Mouse (Mus musculus): ENCODE data around the gene Sco2. TPM values are rescaled to one million over a fixed set of nuclear protein-coding genes. Genes with fewer than 3 reads are reported as not detected.

The Sco2 gene
- total and polyA plus RNA-seq, 3 experiments: 34.6 to 58.9 TPM; not detected in 1

- Histone ChIP-seq H3K9ac (ENCODE audit: control insufficient read depth, low read depth, low read length, poor library complexity, severe bottlenecking) (peak overlapping the region; percentile 90), H3K79me2 (ENCODE audit: control insufficient read depth, insufficient read depth, low read length, poor library complexity) (peaks cover 20% of the 10 kb centered on the region), H3K27ac (ENCODE audit: control insufficient read depth, low read depth, low read length) (no peak overlapping the region), H3K9me3 (replicated peaks; ENCODE audit: insufficient read depth, low read length) (no peaks in the 10 kb centered on the region), H3K4me1 (ENCODE audit: control insufficient read depth in 1 of 2, insufficient read depth in 2 of 2, low read length in 2 of 2) (peaks cover 0 to 8% of the 10 kb centered on the region in 2 experiments; a peak in 1 of 4 replicates), H3K27me3 (ENCODE audit: control insufficient read depth in 1 of 2, insufficient read depth in 2 of 2, low read length in 2 of 2) (no peaks in the 10 kb centered on the region), H3K36me3 (ENCODE audit: control insufficient read depth in 1 of 2, insufficient read depth in 2 of 2, low read length in 2 of 2) (peaks cover 5% of the 10 kb centered on the region in 2 experiments; a peak in 3 of 4 replicates), H3K4me3 (ENCODE audit: control insufficient read depth in 1 of 2, insufficient read depth in 1 of 2, low read depth in 2 of 2, low read length in 2 of 2) (peak overlapping the region; percentile 63 to 76)
- no peak for TF ChIP-seq ZC3H11A (IDR thresholded peaks at IDR 0.05; ENCODE audit: low read depth, low read length)
- no peak for TF ChIP-seq HCFC1 (IDR thresholded peaks at IDR 0.05; ENCODE audit: low read depth, low read length)
- no peak for TF ChIP-seq MEF2A (IDR thresholded peaks at IDR 0.05; ENCODE audit: extremely low read depth, insufficient replicate concordance, low read depth, low read length, poor library complexity, severe bottlenecking)
- TF ChIP-seq ELF1 (IDR thresholded peaks at IDR 0.05; ENCODE audit: low read depth, low read length): no peak
- TF ChIP-seq MAFK (IDR thresholded peaks at IDR 0.05; ENCODE audit: borderline replicate concordance, low read depth, low read length): no peak
- no peak for TF ChIP-seq POLR2AphosphoS5 (IDR thresholded peaks at IDR 0.05; ENCODE audit: borderline replicate concordance, low read depth, low read length)
- TF ChIP-seq MXI1 (IDR thresholded peaks at IDR 0.05; ENCODE audit: low read depth, low read length): no peak
- TF ChIP-seq ZNF384 (IDR thresholded peaks at IDR 0.05; ENCODE audit: low read depth, low read length): no peak
- TF ChIP-seq ETS1 (IDR thresholded peaks at IDR 0.05; ENCODE audit: low read depth, low read length): no peak
- TF ChIP-seq RCOR1 (IDR thresholded peaks at IDR 0.05; ENCODE audit: low read depth, low read length): no peak
- no peak for TF ChIP-seq CTCF (IDR thresholded peaks at IDR 0.05 in 2 of 3, conservative IDR thresholded peaks at IDR 0.05 in 1 of 3; ENCODE audit: control insufficient read depth in 1 of 3, insufficient read depth in 1 of 3, low read depth in 2 of 3, low read length in 3 of 3, poor library complexity in 1 of 3, severe bottlenecking in 1 of 3)
- TF ChIP-seq TBP (IDR thresholded peaks at IDR 0.05; ENCODE audit: low read depth, low read length): no peak
- no peak for DNase-seq (ENCODE audit: low read depth, low spot score)
Measured at GRCm38 (mm10) chr15:89374340-89374739, 694 bp upstream of the Sco2 start.

- H3K36me3 ChIP-seq (ENCODE audit: control insufficient read depth in 1 of 2, insufficient read depth in 2 of 2, low read length in 2 of 2): peaks cover 3 to 5% of the 10 kb centered on the region in 2 experiments; a peak in 3 of 4 replicates
- H3K4me3 ChIP-seq (ENCODE audit: control insufficient read depth in 1 of 2, insufficient read depth in 1 of 2, low read depth in 2 of 2, low read length in 2 of 2): peak overlapping the region; percentile 63 to 76
- peaks cover 20% of the 10 kb centered on the region for H3K79me2 ChIP-seq (ENCODE audit: control insufficient read depth, insufficient read depth, low read length, poor library complexity)
- H3K9me3 ChIP-seq (replicated peaks; ENCODE audit: insufficient read depth, low read length): no peaks in the 10 kb centered on the region
- DNase-seq (ENCODE audit: low read depth, low spot score): peak; percentile 93
- H3K27me3 ChIP-seq (ENCODE audit: control insufficient read depth in 1 of 2, insufficient read depth in 2 of 2, low read length in 2 of 2): no peaks in the 10 kb centered on the region
- peak overlapping the region; percentile 80 for H3K27ac ChIP-seq (ENCODE audit: control insufficient read depth, low read depth, low read length)
- peak overlapping the region; percentile 90 for H3K9ac ChIP-seq (ENCODE audit: control insufficient read depth, low read depth, low read length, poor library complexity, severe bottlenecking)
- H3K4me1 ChIP-seq (ENCODE audit: control insufficient read depth in 1 of 2, insufficient read depth in 2 of 2, low read length in 2 of 2): 0 out of 4 replicates have a peak, but pooled peaks cover 0 to 3% of the 10 kb centered on the region in 2 experiments
- TF ChIP-seq SMC3 (IDR thresholded peaks at IDR 0.05; ENCODE audit: low read depth, low read length) (peak; percentile 32), POLR2AphosphoS2 (IDR thresholded peaks at IDR 0.05; ENCODE audit: low read length) (peak; percentile 83), MAX (IDR thresholded peaks at IDR 0.05; ENCODE audit: low read length) (no peak), USF2 (IDR thresholded peaks at IDR 0.05; ENCODE audit: borderline replicate concordance in 1 of 2, insufficient read depth in 1 of 2, low read depth in 1 of 2, low read length in 2 of 2) (no peak), CHD2 (IDR thresholded peaks at IDR 0.05; ENCODE audit: low read length) (no peak), ZNF384 (IDR thresholded peaks at IDR 0.05; ENCODE audit: low read depth, low read length) (no peak), SIN3A (IDR thresholded peaks at IDR 0.05; ENCODE audit: low read length) (no peak), TBP (IDR thresholded peaks at IDR 0.05; ENCODE audit: low read depth, low read length) (no peak), POLR2A (IDR thresholded peaks at IDR 0.05; ENCODE audit: control insufficient read depth in 1 of 2, insufficient read depth in 1 of 2, low read depth in 1 of 2, low read length in 2 of 2, poor library complexity in 1 of 2) (no peak), ZMIZ1 (IDR thresholded peaks at IDR 0.05; ENCODE audit: low read depth, low read length) (peak; percentile 31; the same call in 1 of the 2 replicates), E2F4 (IDR thresholded peaks at IDR 0.05; ENCODE audit: borderline replicate concordance, low read depth, low read length) (no peak), HCFC1 (IDR thresholded peaks at IDR 0.05; ENCODE audit: low read depth, low read length) (0 out of 2 replicates have a peak, but pooled peaks have one; percentile 35), NRF1 (IDR thresholded peaks at IDR 0.05; ENCODE audit: insufficient read depth, low read depth, low read length, poor library complexity, severe bottlenecking) (0 out of 2 replicates have a peak, but pooled peaks have one; percentile 24), CHD1 (IDR thresholded peaks at IDR 0.05; ENCODE audit: low read depth, low read length) (no peak), TCF12 (IDR thresholded peaks at IDR 0.05; ENCODE audit: low read depth, low read length) (no peak), POLR2AphosphoS5 (IDR thresholded peaks at IDR 0.05; ENCODE audit: borderline replicate concordance, low read depth, low read length) (no peak), MXI1 (IDR thresholded peaks at IDR 0.05; ENCODE audit: low read depth, low read length) (no peak), ZKSCAN1 (IDR thresholded peaks at IDR 0.05; ENCODE audit: low read depth, low read length) (0 out of 2 replicates have a peak, but pooled peaks have one; percentile 6), CTCF (IDR thresholded peaks at IDR 0.05 in 2 of 3, conservative IDR thresholded peaks at IDR 0.05 in 1 of 3; ENCODE audit: control insufficient read depth in 1 of 3, insufficient read depth in 1 of 3, low read depth in 2 of 3, low read length in 3 of 3, poor library complexity in 1 of 3, severe bottlenecking in 1 of 3) (peak; percentile 52 to 80 (median 71); a peak in 5 of 6 replicates), MEF2A (IDR thresholded peaks at IDR 0.05; ENCODE audit: extremely low read depth, insufficient replicate concordance, low read depth, low read length, poor library complexity, severe bottlenecking) (no peak), JUND (IDR thresholded peaks at IDR 0.05; ENCODE audit: low read depth, low read length) (no peak), RAD21 (IDR thresholded peaks at IDR 0.05; ENCODE audit: low read depth, low read length) (peak; percentile 25; the same call in 1 of the 2 replicates)
Measured at GRCm38 (mm10) chr15:89373027-89373761, 452 bp downstream of the Sco2 start.
